Mouse (Mus musculus): Measurements from ENCODE around the gene Evpl. TPM values are rescaled to one million over a fixed set of nuclear protein-coding genes. Genes with fewer than 3 reads are reported as not detected.
A peak's percentile ranks its signal among the peaks of the same experiment; 100 is the strongest.
"Not testable (repeated sequence)": the region's sequence is repeated elsewhere in the genome, so short reads cannot be mapped to it uniquely, and the experiment has no call there.

The Evpl gene
- 0.28 and 0.30 TPM in 2 replicates for polyA plus RNA-seq (2015; fragmentation: Nextera tagmentation; extraction: Ambion mirVana)

DNA sequence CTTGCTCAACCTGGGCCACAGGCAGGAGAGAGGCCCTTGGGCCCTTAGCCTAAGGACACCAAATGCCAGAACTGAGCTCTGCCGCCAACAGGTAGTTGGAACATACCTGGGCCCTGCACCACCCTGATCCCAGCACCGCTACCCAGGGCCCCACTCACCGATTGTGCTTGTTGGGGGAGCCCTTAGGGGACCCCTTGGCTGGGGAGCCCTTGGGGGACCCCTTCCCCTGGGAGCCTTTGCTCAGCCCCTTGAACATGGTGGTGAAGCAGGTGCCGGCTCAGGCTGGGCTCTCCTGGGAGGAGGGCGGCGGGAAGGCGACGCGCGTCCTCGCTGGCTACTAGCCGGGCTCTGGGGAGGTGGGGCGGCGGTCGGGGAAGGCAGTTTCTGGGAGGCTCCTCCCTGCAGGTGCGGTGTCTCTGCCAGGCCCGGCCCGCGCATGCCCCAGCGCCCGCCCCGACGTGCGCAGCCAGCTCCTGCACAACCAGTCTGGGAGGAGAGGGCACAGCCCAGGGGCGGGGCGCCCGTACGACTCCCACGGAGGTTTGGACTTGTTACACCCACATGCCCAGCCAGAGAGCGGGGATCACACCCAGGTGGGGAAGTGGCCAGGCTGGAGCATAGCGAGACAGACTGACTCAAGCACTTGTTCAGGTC, at the start of gene Evpl:
TSS of gene Evpl (minus strand) at position 336 of the 654 bp plus-strand sequence.
- no peak within 1 kb of the TSS for H3K27ac ChIP-seq
- no peak within 1 kb of the TSS for H3K9ac ChIP-seq (replicated peaks)
- WGBS = 11% methylated on average over 27 of the region's 31 CpGs
- H3K4me1 ChIP-seq (replicated peaks) = peaks cover 10% of the 10 kb centered on the region; the same call in 1 of the 2 replicates
- peaks cover 2% of the 10 kb centered on the region; the same call in 1 of the 2 replicates for H3K36me3 ChIP-seq
- no peak within 1 kb of the TSS for H3K4me3 ChIP-seq (replicated peaks)
- ATAC-seq = no peak; the same call in 1 of the 2 replicates
- H3K4me2 ChIP-seq (replicated peaks) = peak within 1 kb of the TSS; percentile 6; the same call in 1 of the 2 replicates
- H3K9me3 ChIP-seq = no peaks in the 10 kb centered on the region
- H3K27me3 ChIP-seq = peaks cover 28% of the 10 kb centered on the region

DNA sequence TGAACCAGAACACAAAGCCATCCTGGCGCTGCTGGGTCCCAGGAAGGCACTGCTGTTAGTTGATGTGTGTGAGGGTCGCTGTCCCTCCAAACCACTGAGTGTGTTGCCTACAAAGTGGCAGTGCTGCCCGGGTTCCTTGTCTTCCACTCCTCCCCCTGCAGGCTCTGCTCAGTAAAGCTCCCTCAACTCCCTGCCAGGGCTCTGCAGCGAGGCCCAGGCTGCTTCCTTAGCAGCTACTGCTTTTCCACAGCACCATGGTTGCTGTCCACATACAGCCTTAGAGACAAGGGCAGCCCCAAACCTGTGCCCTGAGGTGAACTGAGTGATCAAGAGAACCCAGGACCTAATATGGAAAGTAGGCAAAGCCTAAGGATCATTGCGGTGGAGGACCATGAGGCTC, 49.5 kb upstream of the Evpl start:
- no peak overlapping the region for H3K4me3 ChIP-seq (replicated peaks)
- H3K27ac ChIP-seq = no peak overlapping the region
- H3K4me2 ChIP-seq (replicated peaks) = no peak overlapping the region
- no peaks in the 10 kb centered on the region; the same call in 1 of the 2 replicates for H3K4me1 ChIP-seq (replicated peaks)
- peaks cover 53% of the 10 kb centered on the region for H3K36me3 ChIP-seq
- H3K27me3 ChIP-seq = peaks cover 32% of the 10 kb centered on the region
- H3K9ac ChIP-seq (replicated peaks) = no peak overlapping the region
- WGBS = 72% methylated on average over 5 of the region's 5 CpGs
- no peaks in the 10 kb centered on the region for H3K9me3 ChIP-seq
- no peak for ATAC-seq

DNA sequence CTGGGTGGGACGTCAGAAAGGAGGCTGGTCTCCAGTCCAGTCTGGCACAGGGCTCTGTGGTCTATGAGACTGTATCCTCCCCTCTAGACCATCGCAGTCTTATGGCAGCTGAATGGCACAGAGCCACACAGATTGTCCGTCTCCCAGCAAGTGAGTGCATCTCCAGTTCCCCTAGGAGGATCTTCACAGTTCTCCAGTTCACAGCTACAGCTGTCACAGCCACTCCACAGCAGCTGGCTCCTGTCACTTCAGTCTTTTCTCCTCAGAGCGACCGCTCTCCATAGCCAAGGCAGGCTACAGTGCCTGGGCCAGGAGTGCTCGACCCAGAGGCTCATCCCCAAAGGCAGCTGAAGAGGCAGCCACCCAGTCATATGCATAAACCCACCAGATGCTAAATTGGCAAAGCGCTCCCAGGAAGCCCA, 47.9 kb upstream of the Evpl start:
- Histone ChIP-seq H3K27me3 (peaks cover 48% of the 10 kb centered on the region), H3K4me3 (replicated peaks) (no peak overlapping the region), H3K27ac (no peak overlapping the region), H3K4me2 (replicated peaks) (no peak overlapping the region), H3K9ac (replicated peaks) (peak overlapping the region; percentile 20; the same call in 1 of the 2 replicates), H3K4me1 (replicated peaks) (peaks cover 10% of the 10 kb centered on the region), H3K36me3 (peaks cover 37% of the 10 kb centered on the region), H3K9me3 (no peaks in the 10 kb centered on the region)
- 0 out of 2 replicates have a peak, but pooled peaks have one; percentile 17 for ATAC-seq
- 62% methylated on average over 7 of the region's 7 CpGs for WGBS

DNA sequence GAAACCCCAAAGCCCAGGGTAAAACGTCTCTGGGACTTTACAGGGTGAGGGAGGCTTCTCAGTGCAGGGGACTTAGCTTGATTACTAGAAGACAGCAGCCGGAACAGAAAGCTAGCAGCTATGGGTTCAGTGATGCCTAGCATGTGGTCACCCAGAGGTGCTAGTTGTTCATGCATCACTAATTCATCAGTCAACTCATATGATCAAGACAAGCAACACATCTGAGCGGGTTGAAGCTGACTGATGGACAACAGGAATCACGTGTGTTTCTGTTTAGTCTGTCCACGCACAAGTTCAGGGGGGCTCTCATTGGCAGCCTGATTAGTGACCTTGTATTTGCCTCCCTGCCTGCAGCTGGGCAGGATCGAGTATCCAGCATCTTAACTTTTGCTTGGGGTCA, 46.1 kb upstream of the Evpl start:
- H3K9ac ChIP-seq (replicated peaks) = no peak overlapping the region
- peaks cover 10% of the 10 kb centered on the region for H3K4me1 ChIP-seq (replicated peaks)
- ATAC-seq = no peak
- peaks cover 61% of the 10 kb centered on the region for H3K27me3 ChIP-seq
- no peaks in the 10 kb centered on the region for H3K9me3 ChIP-seq
- H3K4me2 ChIP-seq (replicated peaks) = no peak overlapping the region
- no peak overlapping the region for H3K27ac ChIP-seq
- WGBS = 61% methylated on average over 6 of the region's 6 CpGs
- no peak overlapping the region for H3K4me3 ChIP-seq (replicated peaks)
- peaks cover 19% of the 10 kb centered on the region for H3K36me3 ChIP-seq

DNA sequence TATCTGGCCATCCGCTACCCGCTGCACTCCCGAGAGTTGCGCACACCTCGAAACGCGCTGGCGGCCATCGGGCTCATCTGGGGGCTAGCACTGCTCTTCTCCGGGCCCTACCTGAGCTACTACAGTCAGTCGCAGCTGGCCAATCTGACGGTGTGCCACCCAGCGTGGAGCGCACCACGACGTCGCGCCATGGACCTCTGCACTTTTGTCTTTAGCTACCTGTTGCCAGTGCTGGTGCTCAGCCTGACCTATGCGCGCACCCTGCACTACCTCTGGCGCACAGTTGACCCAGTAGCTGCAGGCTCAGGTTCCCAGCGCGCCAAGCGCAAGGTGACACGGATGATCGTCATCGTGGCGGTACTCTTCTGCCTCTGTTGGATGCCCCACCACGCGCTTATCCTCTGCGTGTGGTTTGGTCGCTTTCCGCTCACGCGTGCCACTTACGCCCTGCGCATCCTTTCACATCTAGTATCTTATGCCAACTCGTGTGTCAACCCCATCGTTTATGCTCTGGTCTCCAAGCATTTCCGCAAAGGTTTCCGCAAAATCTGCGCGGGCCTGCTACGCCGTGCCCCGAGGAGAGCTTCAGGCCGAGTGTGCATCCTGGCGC, 45.1 kb upstream of the Evpl start:
- Histone ChIP-seq H3K27me3 (peaks cover 61% of the 10 kb centered on the region), H3K9ac (replicated peaks) (no peak overlapping the region), H3K4me3 (replicated peaks) (no peak overlapping the region), H3K36me3 (peaks cover 10% of the 10 kb centered on the region), H3K27ac (no peak overlapping the region), H3K4me2 (replicated peaks) (no peak overlapping the region), H3K4me1 (replicated peaks) (peaks cover 10% of the 10 kb centered on the region), H3K9me3 (no peaks in the 10 kb centered on the region)
- 12% methylated on average over 48 of the region's 48 CpGs for WGBS
- peak; percentile 34; the same call in 1 of the 2 replicates for ATAC-seq

DNA sequence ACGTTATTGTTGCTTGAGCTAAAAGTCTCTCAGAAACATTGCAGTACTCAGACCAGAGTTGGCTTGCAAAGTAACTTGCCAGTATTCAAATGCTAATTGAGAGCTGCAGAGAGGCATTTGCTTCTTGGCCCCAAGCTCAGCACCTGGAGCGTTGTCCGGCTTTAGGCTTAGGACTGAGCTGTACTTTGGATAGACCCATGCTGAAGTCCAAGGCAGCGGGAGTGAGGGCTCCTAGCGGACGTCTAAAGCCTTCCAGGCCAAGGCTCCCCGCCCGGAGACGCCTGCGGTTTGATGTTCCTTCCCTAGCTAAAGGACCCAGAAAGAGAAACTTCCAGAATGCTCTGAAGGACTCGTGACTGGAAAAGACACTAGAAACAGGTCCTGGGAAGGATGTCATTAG, 44.2 kb upstream of the Evpl start:
- no peak overlapping the region for H3K4me3 ChIP-seq (replicated peaks)
- H3K9me3 ChIP-seq = no peaks in the 10 kb centered on the region
- peaks cover 61% of the 10 kb centered on the region for H3K27me3 ChIP-seq
- H3K27ac ChIP-seq = no peak overlapping the region
- H3K9ac ChIP-seq (replicated peaks) = no peak overlapping the region
- ATAC-seq = no peak
- peak overlapping the region; percentile 53 for H3K4me2 ChIP-seq (replicated peaks)
- 2% methylated on average over 11 of the region's 11 CpGs for WGBS
- peaks cover under 1% of the 10 kb centered on the region; the same call in 1 of the 2 replicates for H3K36me3 ChIP-seq
- peaks cover 10% of the 10 kb centered on the region for H3K4me1 ChIP-seq (replicated peaks)

GRCm38 (mm10) chr11:116281671-116282070, 43.8 kb upstream of the Evpl start:
- H3K4me2 ChIP-seq (replicated peaks) = peak overlapping the region; percentile 53
- 3% methylated on average over 18 of the region's 18 CpGs for WGBS
- ATAC-seq = no peak
- no peaks in the 10 kb centered on the region for H3K36me3 ChIP-seq
- H3K9me3 ChIP-seq = no peaks in the 10 kb centered on the region
- peaks cover 10% of the 10 kb centered on the region for H3K4me1 ChIP-seq (replicated peaks)
- peak overlapping the region; percentile 60 for H3K9ac ChIP-seq (replicated peaks)
- H3K27me3 ChIP-seq = peaks cover 61% of the 10 kb centered on the region
- H3K27ac ChIP-seq = no peak overlapping the region
- H3K4me3 ChIP-seq (replicated peaks) = peak overlapping the region; percentile 37

DNA sequence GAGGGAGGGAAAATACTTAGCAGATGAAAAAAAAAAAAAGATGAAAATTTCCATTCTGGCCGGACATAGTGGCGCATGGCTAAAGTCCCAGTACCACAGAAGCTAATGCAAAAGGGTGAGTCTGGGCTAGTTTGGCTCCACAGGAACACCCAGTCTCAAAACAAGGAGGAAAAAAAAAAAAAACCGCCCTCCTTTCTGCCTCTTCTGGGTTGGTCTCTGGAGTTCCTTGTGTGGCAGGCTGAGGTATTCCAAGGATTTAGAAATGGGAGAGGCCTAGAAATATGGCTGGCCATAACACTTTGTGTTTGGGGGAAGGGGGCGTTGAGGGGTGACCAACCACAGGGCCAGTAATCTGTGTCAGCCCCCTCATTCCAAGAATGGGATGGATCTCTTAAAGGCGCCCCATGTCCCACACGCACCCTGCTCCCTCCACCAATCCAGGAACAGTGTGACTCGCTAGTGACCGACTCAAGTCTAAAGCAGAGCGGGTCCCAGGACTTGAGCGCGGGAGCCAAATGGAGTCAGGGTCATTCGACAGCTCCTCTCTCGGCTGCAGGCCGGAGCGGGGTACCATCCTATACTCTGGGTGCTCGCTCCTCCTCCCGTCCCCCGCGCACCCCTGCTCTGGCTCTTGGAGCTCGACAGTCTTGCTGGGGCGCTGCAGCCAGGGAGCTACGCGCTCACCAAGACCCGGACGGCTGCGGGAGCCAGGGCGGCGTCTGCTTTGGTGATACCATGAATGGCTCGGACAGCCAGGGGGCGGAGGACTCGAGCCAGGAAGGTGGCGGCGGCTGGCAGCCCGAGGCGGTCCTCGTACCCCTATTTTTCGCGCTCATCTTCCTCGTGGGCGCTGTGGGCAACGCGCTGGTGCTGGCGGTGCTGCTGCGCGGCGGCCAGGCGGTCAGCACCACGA, 43.1 kb upstream of the Evpl start, which contains the start of gene Galr2:
TSS of gene Galr2 (plus strand) at position 189 of the 913 bp plus-strand sequence.
- H3K9ac ChIP-seq (replicated peaks) = peak within 1 kb of the TSS; percentile 60
- WGBS = 7% methylated on average over 48 of the region's 48 CpGs
- ATAC-seq = no peak
- H3K4me2 ChIP-seq (replicated peaks) = peak within 1 kb of the TSS; percentile 53
- H3K4me1 ChIP-seq (replicated peaks) = peaks cover 10% of the 10 kb centered on the region
- H3K4me3 ChIP-seq (replicated peaks) = peak within 1 kb of the TSS; percentile 37
- no peaks in the 10 kb centered on the region for H3K36me3 ChIP-seq
- no peaks in the 10 kb centered on the region for H3K9me3 ChIP-seq
- H3K27ac ChIP-seq = no peak within 1 kb of the TSS
- peaks cover 61% of the 10 kb centered on the region for H3K27me3 ChIP-seq

- not testable (repeated sequence) for H3K9me3 ChIP-seq
These were observed 39.3 kb upstream of the Evpl start for GRCm38 (mm10) chr11:116277184-116277583.

GRCm38 (mm10) chr11:116274045-116274666, 36.3 kb upstream of the Evpl start, which contains the start of gene Srp68:
Srp68 (minus strand) TSS chr11:116274217.
- Histone ChIP-seq H3K9me3 (no peaks in the 10 kb centered on the region), H3K9ac (replicated peaks) (peak within 1 kb of the TSS; percentile 87), H3K4me1 (replicated peaks) (peaks cover 31% of the 10 kb centered on the region), H3K36me3 (peaks cover 25% of the 10 kb centered on the region), H3K27ac (peak within 1 kb of the TSS; percentile 93), H3K4me2 (replicated peaks) (peak within 1 kb of the TSS; percentile 98), H3K4me3 (replicated peaks) (peak within 1 kb of the TSS; percentile 94), H3K27me3 (no peaks in the 10 kb centered on the region)
- WGBS = 4% methylated on average over 32 of the region's 32 CpGs
- ATAC-seq = peak; percentile 100

More at GRCm38 (mm10) chr11:116277184-116277583, 39.3 kb upstream of the Evpl start:
- not testable (repeated sequence) for H3K9ac ChIP-seq (replicated peaks); H3K27ac ChIP-seq; H3K36me3 ChIP-seq; H3K4me3 ChIP-seq (replicated peaks); H3K4me2 ChIP-seq (replicated peaks); ATAC-seq
- Histone ChIP-seq H3K27me3 (peaks cover 27% of the 10 kb centered on the region), H3K4me1 (replicated peaks) (peaks cover 30% of the 10 kb centered on the region)
- WGBS = 97% methylated on average over 1 of the region's 1 CpGs

DNA sequence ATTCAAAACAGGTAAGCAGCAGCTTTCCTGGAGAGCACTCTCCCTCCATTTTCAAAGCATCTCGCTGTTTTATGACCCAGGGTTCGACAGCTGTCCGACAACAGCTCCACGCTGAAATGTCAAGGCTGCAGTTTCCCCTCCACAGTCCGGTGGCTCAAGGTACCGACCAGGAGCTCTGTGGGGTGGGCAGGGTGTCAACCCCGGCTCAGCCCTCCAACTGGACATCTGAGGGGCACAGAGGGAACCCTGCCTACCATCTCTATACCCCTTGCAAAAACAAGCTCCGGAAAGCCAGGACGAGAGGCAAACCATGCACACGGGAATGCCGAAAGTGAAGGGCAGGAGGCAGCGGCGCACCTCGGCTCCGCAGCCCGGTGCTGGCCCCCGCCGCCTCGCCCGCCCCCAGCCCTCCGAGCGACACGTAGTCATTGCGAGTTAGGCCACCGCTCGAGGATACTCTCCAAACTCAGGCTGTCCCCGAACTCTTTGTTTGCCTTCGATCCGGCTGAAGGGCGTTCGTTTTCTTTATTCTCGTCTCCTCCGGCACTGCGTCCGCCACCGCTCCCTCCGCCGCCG, 35.7 kb upstream of the Evpl start:
- peaks cover 31% of the 10 kb centered on the region for H3K36me3 ChIP-seq
- peak overlapping the region; percentile 94 for H3K4me3 ChIP-seq (replicated peaks)
- H3K27me3 ChIP-seq = no peaks in the 10 kb centered on the region
- peak overlapping the region; percentile 98 for H3K4me2 ChIP-seq (replicated peaks)
- WGBS = under 1% methylated on average over 39 of the region's 39 CpGs
- no peaks in the 10 kb centered on the region for H3K9me3 ChIP-seq
- H3K27ac ChIP-seq = peak overlapping the region; percentile 54; the same call in 1 of the 2 replicates
- H3K4me1 ChIP-seq (replicated peaks) = peaks cover 31% of the 10 kb centered on the region
- ATAC-seq = peak; percentile 66
- peak overlapping the region; percentile 87 for H3K9ac ChIP-seq (replicated peaks)
